Mouse (Mus musculus): ENCODE measurements around the gene Pcsk2.

The Pcsk2 gene

DNA sequence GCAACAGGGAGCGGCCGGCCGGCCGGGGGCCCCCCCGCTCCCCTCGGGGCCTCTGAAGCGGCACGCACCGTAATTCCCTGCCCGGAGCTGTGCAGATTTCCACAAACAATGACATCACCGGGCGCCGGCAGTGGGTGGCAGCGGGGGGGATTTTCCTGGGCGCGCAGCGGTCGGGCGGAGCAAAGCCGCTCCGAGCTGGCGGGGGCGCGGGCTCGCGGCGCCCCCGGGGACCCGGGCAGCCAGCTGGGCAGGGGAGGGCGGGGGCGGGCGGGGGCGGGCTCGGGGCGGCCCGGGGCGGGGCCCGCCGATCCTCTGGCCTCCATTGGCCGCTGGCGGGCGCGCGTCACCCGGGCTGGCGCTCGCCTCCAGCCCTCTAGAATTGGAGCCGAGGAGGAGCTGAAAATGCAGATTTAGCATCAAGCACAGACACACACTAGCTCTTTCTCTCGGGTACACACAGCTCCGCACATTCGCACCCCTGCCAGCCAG is at the start of gene Pcsk2:
Gene Pcsk2, plus strand, starts transcription at position 399 of the 489 bp plus-strand sequence.
- DNase-seq (ENCODE audit: low read depth): no peak

- no peak for DNase-seq (ENCODE audit: low read depth)
Observed at GRCm38 (mm10) chr2:143500845-143501244, 45.1 kb upstream of the Pcsk2 start.

DNA sequence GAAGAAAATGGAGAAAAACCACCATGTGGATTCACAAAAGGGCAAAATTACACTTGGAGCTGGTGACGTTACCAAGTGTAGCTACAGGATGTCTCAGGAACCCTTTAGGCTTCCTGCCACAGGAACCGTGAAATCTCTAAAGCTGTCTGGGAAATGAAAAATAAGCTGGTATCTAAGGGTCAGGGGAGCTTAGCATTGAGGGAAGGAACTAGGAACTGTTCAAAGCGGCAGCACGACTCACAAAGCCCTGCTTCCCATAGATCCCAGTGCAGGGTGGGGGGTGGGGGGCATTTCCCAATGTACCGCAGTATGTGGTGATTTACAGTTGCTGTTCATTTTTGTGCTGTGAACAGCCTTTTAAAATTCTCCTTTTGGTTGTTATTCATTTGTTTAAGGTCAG is 44.2 kb upstream of the Pcsk2 start:
- no peak for DNase-seq (ENCODE audit: low read depth)

- DNase-seq (ENCODE audit: low read depth): no peak
Observed at GRCm38 (mm10) chr2:143502203-143502602, 43.8 kb upstream of the Pcsk2 start.

DNA sequence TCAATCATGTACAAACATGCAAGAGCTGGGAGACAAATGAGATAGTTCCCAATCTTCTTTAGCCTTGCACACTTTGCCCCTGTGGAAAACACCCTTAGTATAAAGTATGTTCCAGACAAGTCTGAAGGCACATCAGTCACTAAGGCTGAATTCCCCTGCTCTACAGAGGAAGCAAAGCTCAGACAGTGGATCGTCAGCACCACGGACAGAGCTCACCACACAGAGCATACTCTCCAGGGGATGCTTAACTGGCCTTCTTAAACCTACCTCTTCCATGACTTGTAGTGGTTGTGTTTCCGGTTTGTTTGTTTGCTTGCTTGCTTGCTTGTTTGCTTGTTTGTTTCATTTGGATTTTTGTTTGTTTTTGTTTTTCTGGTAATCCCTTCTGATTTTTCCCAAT is 9.5 kb upstream of the Pcsk2 start:
- DNase-seq (ENCODE audit: low read depth): no peak

DNA sequence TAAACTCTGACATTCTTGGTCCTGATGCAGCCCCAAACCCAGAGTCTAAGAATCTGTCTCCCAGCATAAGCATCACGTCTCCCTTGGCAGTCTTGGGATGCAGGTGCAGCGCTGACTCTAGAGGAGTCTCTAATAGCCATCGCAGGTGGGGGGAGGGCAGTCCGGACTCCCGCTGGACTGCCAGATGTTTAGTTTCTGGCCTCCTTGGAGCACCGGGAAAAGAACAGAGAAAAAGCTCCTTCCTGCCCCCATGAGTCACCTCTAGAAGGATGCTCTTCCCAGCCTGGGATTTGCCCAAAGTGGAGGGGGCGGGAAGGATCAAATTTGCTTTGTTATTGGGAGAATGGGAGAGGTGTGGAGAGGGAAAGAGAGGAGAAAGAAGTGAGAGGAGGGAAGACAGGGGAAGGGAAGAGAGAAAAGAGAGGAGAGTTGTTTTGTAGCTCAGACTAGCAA is 631 bp upstream of the Pcsk2 start:
- DNase-seq (ENCODE audit: low read depth): no peak

DNA sequence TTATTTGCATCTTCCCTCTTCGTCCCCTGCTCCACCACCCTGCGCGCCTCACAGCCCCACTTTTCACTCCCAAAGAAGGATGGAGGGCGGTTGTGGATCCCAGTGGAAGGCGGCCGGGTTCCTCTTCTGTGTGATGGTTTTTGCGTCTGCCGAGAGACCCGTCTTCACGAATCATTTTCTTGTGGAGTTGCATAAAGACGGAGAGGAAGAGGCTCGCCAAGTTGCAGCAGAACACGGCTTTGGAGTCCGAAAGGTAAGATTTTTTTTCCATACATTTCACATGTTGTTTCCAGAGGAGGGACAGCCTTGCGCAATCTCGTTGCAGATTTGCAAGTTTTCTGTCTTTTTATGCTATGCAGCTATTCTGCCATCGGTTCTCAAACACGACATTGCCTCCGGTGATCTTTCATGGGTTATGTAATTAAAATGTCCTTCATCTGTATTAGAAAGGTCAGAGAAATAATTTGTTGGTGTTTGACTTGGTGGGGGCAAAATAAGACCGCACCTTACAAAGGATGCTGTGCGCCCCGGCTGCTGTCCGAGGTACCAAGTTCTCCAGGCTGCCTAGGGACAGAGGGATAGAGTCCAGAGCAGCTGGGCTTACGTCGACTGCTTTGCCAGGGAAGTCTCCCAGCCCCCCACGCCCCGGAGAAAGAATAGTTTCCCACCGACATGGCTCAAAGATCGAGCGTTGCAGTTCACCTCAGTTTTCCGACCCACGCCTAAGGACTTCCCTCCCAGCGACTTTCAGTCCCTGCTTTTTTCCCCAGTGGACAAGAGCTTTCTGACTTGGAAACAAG is 656 bp downstream of the Pcsk2 start:
- DNase-seq (ENCODE audit: low read depth): no peak

GRCm38 (mm10) chr2:143547251-143548090 is 1.5 kb downstream of the Pcsk2 start:
- DNase-seq (ENCODE audit: low read depth): no peak

GRCm38 (mm10) chr2:143560384-143560783 is 14.4 kb downstream of the Pcsk2 start:
- no peak for DNase-seq (ENCODE audit: low read depth)

GRCm38 (mm10) chr2:143565062-143565461 is 19.1 kb downstream of the Pcsk2 start:
- DNase-seq (ENCODE audit: low read depth): no peak

DNA sequence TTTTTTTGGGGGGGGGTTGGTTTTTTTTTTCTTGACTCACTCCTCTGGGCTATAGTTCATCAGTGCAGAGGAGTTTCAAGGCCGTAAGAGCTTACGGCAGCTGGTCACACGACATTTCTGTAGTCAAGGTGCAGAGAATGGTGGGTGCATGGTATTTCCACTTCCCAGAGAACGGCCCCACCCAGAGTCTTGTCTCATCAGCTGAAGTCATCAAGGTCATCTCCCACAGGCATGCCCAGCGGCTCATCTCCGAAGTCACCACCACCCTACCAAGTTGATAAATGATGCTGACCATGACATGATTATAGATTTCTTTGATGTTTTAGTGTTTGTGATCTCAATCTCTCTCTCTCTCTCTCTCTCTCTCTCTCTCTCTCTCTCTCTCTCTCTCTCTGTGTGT is 20.0 kb downstream of the Pcsk2 start:
- no peak for DNase-seq (ENCODE audit: low read depth)

- DNase-seq (ENCODE audit: low read depth): no peak
Observed at GRCm38 (mm10) chr2:143585341-143585740, 39.4 kb downstream of the Pcsk2 start.

GRCm38 (mm10) chr2:143590398-143590797 is 44.4 kb downstream of the Pcsk2 start:
- DNase-seq (ENCODE audit: low read depth): no peak

DNA sequence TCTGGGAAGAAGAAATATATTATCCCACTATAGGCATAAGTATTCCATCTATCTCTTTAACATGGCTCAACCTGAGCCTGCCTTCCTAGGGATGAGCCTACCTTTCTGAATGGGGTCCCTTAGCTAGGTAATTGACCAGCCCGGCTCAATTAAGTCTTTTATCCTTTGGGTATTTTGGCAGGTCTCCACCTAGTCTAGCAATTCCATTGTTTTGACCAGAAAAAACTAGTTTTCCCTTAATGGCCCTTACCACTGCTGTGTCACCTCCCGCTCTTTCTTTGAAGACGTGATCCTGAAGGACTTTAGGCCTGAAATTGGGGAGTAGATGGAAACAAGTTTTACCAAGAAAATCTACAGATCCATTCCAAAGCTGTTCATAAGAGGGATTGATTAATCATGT is 57.1 kb downstream of the Pcsk2 start:
- DNase-seq (ENCODE audit: low read depth): no peak

DNA sequence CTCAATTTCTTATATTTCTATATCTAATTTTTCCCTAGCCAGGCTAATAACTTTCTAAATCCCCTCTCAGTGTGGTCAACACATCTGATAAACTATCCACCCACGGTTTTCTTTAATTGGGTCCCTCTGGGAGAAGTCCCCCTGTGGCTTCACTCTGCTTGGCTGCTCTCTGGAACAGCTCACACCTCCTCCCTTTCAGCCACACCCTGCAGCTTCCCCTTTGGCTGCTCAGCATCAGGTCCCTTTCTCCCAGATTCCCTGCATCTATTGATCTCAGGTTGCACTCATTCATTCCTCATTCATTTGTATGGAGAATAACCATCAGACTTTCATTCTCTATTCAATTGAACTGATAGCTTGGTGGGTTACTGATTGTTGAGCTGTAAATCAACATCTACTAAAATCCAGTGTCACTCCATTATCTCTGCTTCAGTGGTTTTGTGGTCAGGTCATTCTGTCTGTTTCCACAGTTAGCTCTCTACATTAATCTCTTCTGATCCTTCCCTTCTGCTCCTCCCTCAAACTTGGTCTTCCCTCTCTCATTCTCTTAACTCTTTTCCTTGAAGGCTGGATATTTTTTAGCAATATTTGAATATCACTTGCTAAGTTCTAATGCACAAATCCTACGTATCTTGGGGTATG is 58.0 kb downstream of the Pcsk2 start:
- DNase-seq (ENCODE audit: low read depth): no peak

DNA sequence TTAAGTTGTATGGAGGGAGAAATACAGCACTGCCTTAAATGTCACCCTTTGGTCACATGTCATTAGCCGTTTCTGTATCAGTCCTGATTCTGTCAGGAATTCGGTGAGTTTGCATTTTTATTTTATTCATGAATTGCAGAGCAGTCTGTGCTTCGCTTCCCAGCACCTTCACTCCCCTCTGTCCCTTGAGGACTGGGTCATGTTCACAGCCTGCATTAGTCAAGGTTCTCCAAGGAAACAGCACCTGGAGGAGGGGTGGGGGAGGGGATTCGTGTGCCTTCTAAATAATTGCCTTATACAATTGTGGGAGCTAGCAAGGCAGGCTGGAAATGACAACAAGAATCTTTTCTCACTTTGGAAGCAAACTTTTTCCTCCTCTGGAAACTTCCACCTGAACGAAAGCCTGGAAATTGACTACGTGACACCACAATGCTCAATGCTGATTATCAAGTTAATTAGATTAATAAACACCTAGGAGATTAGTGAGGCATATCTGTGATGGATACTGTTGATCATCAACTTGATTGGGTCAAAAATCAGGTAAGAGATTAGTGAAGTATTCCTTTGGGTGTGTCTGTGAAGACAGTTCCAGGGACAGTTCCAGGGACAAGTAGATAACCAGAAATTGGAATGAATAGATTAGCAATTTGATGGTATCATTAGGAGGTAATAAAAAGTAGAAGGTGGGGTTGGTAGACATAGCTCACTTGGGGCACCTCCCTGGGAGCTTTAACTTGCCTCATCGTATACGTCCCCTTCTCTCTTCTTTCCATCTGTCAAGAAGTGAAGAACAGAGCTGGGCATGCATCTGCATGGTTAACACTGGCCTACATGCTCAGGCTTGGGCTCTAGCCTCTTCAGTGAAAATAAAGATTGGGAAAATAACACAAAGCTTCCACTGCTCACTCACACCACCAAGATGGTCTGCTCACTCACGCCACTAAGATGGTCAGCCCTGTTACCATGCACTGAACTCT is 64.7 kb downstream of the Pcsk2 start:
- DNase-seq (ENCODE audit: low read depth): no peak

GRCm38 (mm10) chr2:143613466-143613865 is 67.5 kb downstream of the Pcsk2 start:
- no peak for DNase-seq (ENCODE audit: low read depth)

DNA sequence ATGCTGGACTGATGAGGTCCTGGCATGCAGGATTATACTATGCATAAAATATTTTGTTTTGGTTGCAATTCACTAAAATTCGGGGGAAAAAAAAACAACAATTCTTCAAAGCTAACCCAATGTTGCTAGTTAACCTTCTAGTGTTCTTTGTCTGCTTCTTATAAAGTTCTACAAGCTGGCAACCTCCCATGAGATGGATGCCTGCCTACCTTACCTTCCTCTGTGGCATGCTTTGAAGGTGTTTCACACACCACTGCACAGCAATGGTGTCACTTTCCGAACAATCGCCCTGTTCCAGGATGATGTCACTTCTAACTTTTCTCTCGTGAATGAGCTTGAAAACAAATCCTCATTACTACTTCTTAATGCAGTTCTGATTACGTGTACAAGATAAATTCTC is 68.8 kb downstream of the Pcsk2 start:
- no peak for DNase-seq (ENCODE audit: low read depth)

DNA sequence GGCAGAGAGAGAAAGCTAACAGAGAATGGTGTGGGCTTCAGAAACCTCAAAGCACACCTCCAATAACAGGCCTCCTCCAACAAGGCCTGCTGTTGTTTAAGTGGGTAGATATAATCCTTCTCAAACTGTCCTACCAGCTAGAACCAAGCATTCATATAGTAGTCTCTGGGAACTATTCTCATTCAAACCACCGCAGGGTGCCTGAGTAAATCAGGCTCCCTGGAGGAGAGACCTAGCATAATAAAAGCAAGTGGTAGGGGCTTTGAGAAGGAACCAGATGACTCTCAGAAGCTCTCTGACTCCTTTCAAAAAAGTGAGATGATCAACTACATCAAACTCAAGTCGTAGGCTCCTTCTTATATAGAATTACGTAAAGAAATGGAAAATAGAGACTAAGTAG is 75.0 kb downstream of the Pcsk2 start:
- no peak for DNase-seq (ENCODE audit: low read depth)

- no peak for DNase-seq (ENCODE audit: low read depth)
Observed at GRCm38 (mm10) chr2:143623916-143624315, 78.0 kb downstream of the Pcsk2 start.

GRCm38 (mm10) chr2:143643305-143643704 is 97.3 kb downstream of the Pcsk2 start:
- DNase-seq (ENCODE audit: low read depth): no peak

Measured in naive thymus-derived CD4-positive, alpha-beta T cell, adult 2 months (primary cell).